Mouse (Mus musculus) heart, postnatal 0 days (tissue): ENCODE measurements at regions not wholly inside any gene's neighbourhood (a gene's known extent, or its start where the extent isn't known, plus 50 kb on each side); places are given as distances from the start of the nearest gene placed in this dataset.

Source experiments
- CTCF ChIP-seq: IDR thresholded peaks from 2 replicates; pipeline ENCODE4 v1.5.1; 2016; ENCODE audit warnings: antibody characterized with exemption, control low read depth, low read depth
- EP300 ChIP-seq: IDR thresholded peaks from 2 replicates; pipeline ENCODE4 v1.6.1; 2016; ENCODE audit warnings: antibody characterized with exemption, low read depth

- TF ChIP-seq CTCF, result peak; percentile 6; the same call in 1 of the 2 replicates
- peak; percentile 74; the same call in 1 of the 2 replicates for TF ChIP-seq EP300
Observed at GRCm38 (mm10) chr1:42532908-42533307, 162.7 kb upstream of the Pou3f3 start.
